Comparison of ENCODE assay signal across 15 mouse cellular contexts in the genomic region with DNA sequence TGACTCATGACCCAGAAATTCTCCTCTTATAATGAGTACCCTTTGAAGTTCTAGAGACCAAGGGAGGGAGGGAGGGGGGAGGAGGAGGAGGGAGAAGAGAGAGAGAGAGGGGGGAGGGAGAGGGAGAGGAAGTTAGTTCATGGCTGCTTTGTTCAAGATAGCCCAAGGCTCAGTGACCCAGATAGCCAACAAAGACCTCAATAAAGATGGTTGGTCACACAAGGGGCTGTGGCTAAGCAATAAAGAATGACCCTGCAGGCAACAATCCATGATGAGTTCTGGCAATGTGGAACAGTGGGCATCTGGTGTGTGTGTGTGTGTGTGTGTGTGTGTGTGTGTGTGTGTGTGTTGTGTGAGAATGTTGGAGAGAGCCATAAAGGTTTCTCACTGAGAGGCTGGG. TPM values are rescaled to one million over a fixed set of nuclear protein-coding genes. Genes with fewer than 3 reads are reported as not detected.
A peak's percentile ranks its signal among the peaks of the same experiment; 100 is the strongest.
DNase-seq lines count a peak whose midpoint lies in the region; ATAC-seq and TF ChIP-seq lines count a peak whose summit lies in the region.
"Had no signal": no experiment of that assay in that cellular context is flagged by ENCODE, and none has a peak within 500 bp of the region (broad histone marks: within the 10 kb centered on the region; RNA-seq: fewer than 3 reads in every experiment).

No protein-coding gene starts in this region.

- H3K4me2 ChIP-seq in hindbrain, postnatal 0 days (ENCODE audit: low read depth, low read length), result no peak overlapping the region
- no peak overlapping the region for H3K4me2 ChIP-seq in hindbrain, embryonic 14.5 days (replicated peaks)
- no peak overlapping the region for H3K4me2 ChIP-seq in neural tube, embryonic 15.5 days

- 0 out of 2 replicates have a peak, but pooled peaks cover 2% of the 10 kb centered on the region for H3K4me1 ChIP-seq in hindbrain, postnatal 0 days (ENCODE audit: insufficient read depth, low read length)
- H3K4me1 ChIP-seq in hindbrain, embryonic 14.5 days (replicated peaks; ENCODE audit: control insufficient read depth, insufficient read depth, low read length), result peaks cover 9% of the 10 kb centered on the region
- H3K4me1 ChIP-seq in neural tube, embryonic 15.5 days, result peaks cover 14% of the 10 kb centered on the region

- no peak overlapping the region for H3K4me3 ChIP-seq in hindbrain, postnatal 0 days (ENCODE audit: low read length)
- no peak overlapping the region for H3K4me3 ChIP-seq in hindbrain, embryonic 14.5 days (replicated peaks; ENCODE audit: low read length)
- H3K4me3 ChIP-seq in neural tube, embryonic 15.5 days (replicated peaks), result no peak overlapping the region

- no peak overlapping the region for H3K9ac ChIP-seq in hindbrain, postnatal 0 days (replicated peaks; ENCODE audit: low read length)
- no peak overlapping the region for H3K9ac ChIP-seq in hindbrain, embryonic 14.5 days
- no peak overlapping the region for H3K9ac ChIP-seq in neural tube, embryonic 15.5 days (replicated peaks)
- H3K9ac ChIP-seq: forebrain, embryonic 13.5 days; limb, embryonic 13.5 days; liver, embryonic 14.5 days had no signal

- no peaks in the 10 kb centered on the region for H3K9me3 ChIP-seq in hindbrain, postnatal 0 days (ENCODE audit: low read length)
- no peaks in the 10 kb centered on the region for H3K9me3 ChIP-seq in hindbrain, embryonic 14.5 days (ENCODE audit: control insufficient read depth, low read length)
- no peaks in the 10 kb centered on the region for H3K9me3 ChIP-seq in neural tube, embryonic 15.5 days (replicated peaks)
- H3K9me3 ChIP-seq: forebrain, embryonic 13.5 days; limb, embryonic 13.5 days; megakaryocyte, embryonic 14.5 days had no signal

- no peaks in the 10 kb centered on the region for H3K36me3 ChIP-seq in hindbrain, postnatal 0 days (ENCODE audit: insufficient read depth, low read length)
- H3K36me3 ChIP-seq in hindbrain, embryonic 14.5 days (replicated peaks; ENCODE audit: control insufficient read depth, insufficient read depth), result no peaks in the 10 kb centered on the region
- no peaks in the 10 kb centered on the region for H3K36me3 ChIP-seq in neural tube, embryonic 15.5 days
- H3K36me3 ChIP-seq: G1E; limb, embryonic 13.5 days had no signal

- TF ChIP-seq CTCF in hindbrain, postnatal 0 days (IDR thresholded peaks at IDR 0.05; ENCODE audit: low read depth), result no peak

- ATAC-seq in hindbrain, postnatal 0 days, result no peak
- no peak for ATAC-seq in hindbrain, embryonic 14.5 days (ENCODE audit: low FRiP score)
- no peak for ATAC-seq in neural tube, embryonic 15.5 days (ENCODE audit: low FRiP score)

- H3K27ac ChIP-seq in hindbrain, postnatal 0 days, result no peak overlapping the region
- H3K27ac ChIP-seq in hindbrain, embryonic 14.5 days, result no peak overlapping the region
- no peak overlapping the region for H3K27ac ChIP-seq in neural tube, embryonic 15.5 days (replicated peaks)
- H3K27ac ChIP-seq: forebrain, embryonic 13.5 days; limb, embryonic 13.5 days; liver, embryonic 14.5 days had no signal

- peak; percentile 8 for DNase-seq in hindbrain, postnatal 0 days (ENCODE audit: low spot score)
- DNase-seq in hindbrain, embryonic 14.5 days (ENCODE audit: low spot score), result no peak
- peak; percentile 20 for DNase-seq in neural tube, embryonic 10.5 days (ENCODE audit: extremely low spot score, low spot score)
- DNase-seq in embryo, embryonic 10 days (ENCODE audit: low spot score), result peak; percentile 46
- peak; percentile 77 for DNase-seq in retina, embryonic 14.5 days (ENCODE audit: low spot score)
- DNase-seq in lung, postnatal 14 days, result no peak

- no peaks in the 10 kb centered on the region for H3K27me3 ChIP-seq in hindbrain, postnatal 0 days (ENCODE audit: insufficient read depth, low read length)
- no peaks in the 10 kb centered on the region; the same call in 1 of the 2 replicates for H3K27me3 ChIP-seq in hindbrain, embryonic 14.5 days (ENCODE audit: control insufficient read depth, insufficient read depth, low read length)
- no peaks in the 10 kb centered on the region; the same call in 1 of the 2 replicates for H3K27me3 ChIP-seq in neural tube, embryonic 15.5 days (replicated peaks)
- H3K27me3 ChIP-seq: limb, embryonic 13.5 days had no signal

RNA-seq across cellular contexts. Expression of a gene that starts 1.7 kb away (rescaled TPM):
- total RNA-seq in hindbrain, postnatal 0 days (2014; rRNA removed), result 3.2 and 7.0 TPM in 2 replicates
- 3.5 TPM in 2 replicates for polyA plus RNA-seq in hindbrain, postnatal 0 days (2015; fragmentation: Nextera tagmentation; extraction: Ambion mirVana)
- 3.0 and 3.1 TPM in 2 replicates for polyA plus RNA-seq in hindbrain, embryonic 14.5 days (2014; fragmentation: Nextera tagmentation; extraction: Ambion mirVana)
- 1.6 and 3.2 TPM in 2 replicates for polyA plus RNA-seq in neural tube, embryonic 15.5 days (2015; fragmentation: Nextera tagmentation; extraction: Ambion mirVana)
- total RNA-seq: common myeloid progenitor, adult 5-6 weeks; G1E had no signal
- polyA plus RNA-seq: G1E; heart, embryonic 11.5 days; inflammation-experienced regulatory T-cells, adult 6 months; liver, embryonic 14.5 days had no signal

Comparison
In these comparisons a context has a peak if more than half of its experiments do, and no peak if none do; other contexts are left out.
1. DNase-seq: peak in hindbrain, postnatal 0 days (single experiment), neural tube, embryonic 10.5 days (single experiment), embryo, embryonic 10 days (single experiment) and retina, embryonic 14.5 days (single experiment); none in hindbrain, embryonic 14.5 days (single experiment) and lung, postnatal 14 days (single experiment).